Mouse (Mus musculus) liver, embryonic 15.5 days (tissue): ENCODE results near the gene Rom1. TPM values are rescaled to one million over a fixed set of nuclear protein-coding genes. Genes with fewer than 3 reads are reported as not detected.

Experiments used
- ATAC-seq: fragments of 200-750 bp; cut with Nextera tagmentation; 2 replicates; pipeline ENCODE4 v1.8.0; 2017; ENCODE audit warnings: moderate number of reproducible peaks, mild to moderate bottlenecking, moderate library complexity; ENCODE audit not compliant: insufficient read depth
- H3K27ac ChIP-seq: fragments of 300-500 bp; sonication (generic); replicated peaks from 2 replicates; pipeline ENCODE4 v1.5.1; 2015; ENCODE audit warnings: mild to moderate bottlenecking, inconsistent platforms
- H3K27me3 ChIP-seq: fragments of 300-500 bp; sonication (generic); 2 replicates; pipeline ENCODE4 v1.6.1; 2015; ENCODE audit warnings: mild to moderate bottlenecking, inconsistent platforms
- H3K36me3 ChIP-seq: fragments of 300-500 bp; sonication (generic); replicated peaks from 2 replicates; pipeline ENCODE4 v1.6.1; 2015; ENCODE audit warnings: moderate library complexity, mild to moderate bottlenecking, inconsistent platforms
- H3K4me1 ChIP-seq: fragments of 300-500 bp; sonication (generic); replicated peaks from 2 replicates; pipeline ENCODE4 v1.6.1; 2015; ENCODE audit warnings: inconsistent platforms
- H3K4me2 ChIP-seq: fragments of 300-500 bp; sonication (generic); 2 replicates; pipeline ENCODE4 v1.6.1; 2015; ENCODE audit warnings: moderate library complexity, mild to moderate bottlenecking, inconsistent platforms
- H3K4me3 ChIP-seq: fragments of 300-500 bp; sonication (generic); replicated peaks from 2 replicates; pipeline ENCODE4 v1.5.1; 2015; ENCODE audit warnings: mild to moderate bottlenecking, inconsistent platforms
- H3K9ac ChIP-seq: fragments of 300-500 bp; sonication (generic); 2 replicates; pipeline ENCODE4 v1.6.1; 2015; ENCODE audit warnings: moderate library complexity, mild to moderate bottlenecking, inconsistent platforms
- H3K9me3 ChIP-seq: fragments of 300-500 bp; sonication (generic); replicated peaks from 2 replicates; pipeline ENCODE4 v1.6.1; 2016; ENCODE audit warnings: inconsistent platforms
- WGBS: fragments of 180-500 bp; shearing (Covaris S2); methylation state at CpG from one replicate; pipeline ENCODE4 v1.1.7; 2015; ENCODE audit warnings: mixed read lengths; ENCODE audit not compliant: insufficient replicate concordance; 5-methylcytosine and 5-hydroxymethylcytosine counted together
- polyA plus RNA-seq: library from polyadenylated mRNA; unstranded; fragments of >200 nt; fragmentation: Nextera tagmentation; extraction: Ambion mirVana; gene quantifications from 2 replicates; pipeline ENCODE4 v1.2.1, GENCODE M21; 2015

Rom1 gene
- polyA plus RNA-seq, 1 experiment from 2014 or later = 2.8 TPM

DNA sequence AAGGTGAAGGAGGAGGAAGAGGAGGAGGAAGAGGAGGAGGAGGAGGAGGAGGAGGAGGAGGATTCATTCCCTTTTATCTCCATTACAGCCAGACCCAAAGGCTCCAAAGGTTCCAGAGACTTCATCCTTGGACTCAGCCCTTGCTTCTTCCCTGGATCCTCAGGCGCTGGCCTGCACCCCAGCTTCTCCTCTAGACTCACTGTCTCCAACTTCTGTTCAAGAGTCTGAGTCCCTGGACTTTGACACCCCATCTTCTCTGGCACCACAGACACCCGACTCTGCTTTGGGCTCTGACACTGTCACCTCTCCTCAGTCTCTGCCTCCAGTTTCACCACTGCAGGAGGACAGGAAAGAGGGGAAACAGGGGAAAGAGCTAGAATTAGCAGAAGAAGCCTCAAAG, 33.1 kb upstream of the Rom1 start:
- ATAC-seq = no peak
- Histone ChIP-seq H3K9ac (no peak overlapping the region), H3K4me1 (peaks cover 19% of the 10 kb centered on the region), H3K27ac (no peak overlapping the region), H3K9me3 (no peaks in the 10 kb centered on the region), H3K27me3 (no peaks in the 10 kb centered on the region), H3K4me3 (no peak overlapping the region), H3K36me3 (peaks cover 84% of the 10 kb centered on the region), H3K4me2 (no peak overlapping the region)
- 59% methylated on average over 2 of the region's 2 CpGs for WGBS

DNA sequence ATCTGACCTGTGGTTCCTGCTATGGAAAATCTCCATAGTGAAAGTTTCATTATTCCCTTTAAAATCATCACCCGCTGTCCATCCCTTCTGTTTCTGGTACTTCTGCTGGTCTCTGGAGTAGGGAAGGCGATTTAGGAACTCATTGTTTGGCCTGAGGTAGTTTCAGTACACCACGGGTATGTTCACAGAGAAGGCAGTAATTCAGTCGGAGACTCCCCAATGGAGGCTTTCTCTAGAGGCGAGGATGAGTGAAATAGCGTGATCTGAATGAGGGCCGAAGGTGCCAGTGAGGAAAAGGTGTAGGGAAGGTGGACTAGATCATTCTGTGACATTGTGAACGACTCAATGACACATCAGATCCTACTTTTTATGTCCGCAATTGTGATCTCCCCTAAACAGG, 25.0 kb upstream of the Rom1 start:
- H3K27me3 ChIP-seq = no peaks in the 10 kb centered on the region
- peaks cover 72% of the 10 kb centered on the region for H3K36me3 ChIP-seq
- peak overlapping the region; percentile 80 for H3K4me3 ChIP-seq
- WGBS = 1% methylated on average over 9 of the region's 9 CpGs
- no peak for ATAC-seq
- H3K9me3 ChIP-seq = no peaks in the 10 kb centered on the region
- peak overlapping the region; percentile 83 for H3K27ac ChIP-seq
- peak overlapping the region; percentile 90 for H3K4me2 ChIP-seq
- H3K4me1 ChIP-seq = peaks cover 39% of the 10 kb centered on the region
- peak overlapping the region; percentile 65 for H3K9ac ChIP-seq

DNA sequence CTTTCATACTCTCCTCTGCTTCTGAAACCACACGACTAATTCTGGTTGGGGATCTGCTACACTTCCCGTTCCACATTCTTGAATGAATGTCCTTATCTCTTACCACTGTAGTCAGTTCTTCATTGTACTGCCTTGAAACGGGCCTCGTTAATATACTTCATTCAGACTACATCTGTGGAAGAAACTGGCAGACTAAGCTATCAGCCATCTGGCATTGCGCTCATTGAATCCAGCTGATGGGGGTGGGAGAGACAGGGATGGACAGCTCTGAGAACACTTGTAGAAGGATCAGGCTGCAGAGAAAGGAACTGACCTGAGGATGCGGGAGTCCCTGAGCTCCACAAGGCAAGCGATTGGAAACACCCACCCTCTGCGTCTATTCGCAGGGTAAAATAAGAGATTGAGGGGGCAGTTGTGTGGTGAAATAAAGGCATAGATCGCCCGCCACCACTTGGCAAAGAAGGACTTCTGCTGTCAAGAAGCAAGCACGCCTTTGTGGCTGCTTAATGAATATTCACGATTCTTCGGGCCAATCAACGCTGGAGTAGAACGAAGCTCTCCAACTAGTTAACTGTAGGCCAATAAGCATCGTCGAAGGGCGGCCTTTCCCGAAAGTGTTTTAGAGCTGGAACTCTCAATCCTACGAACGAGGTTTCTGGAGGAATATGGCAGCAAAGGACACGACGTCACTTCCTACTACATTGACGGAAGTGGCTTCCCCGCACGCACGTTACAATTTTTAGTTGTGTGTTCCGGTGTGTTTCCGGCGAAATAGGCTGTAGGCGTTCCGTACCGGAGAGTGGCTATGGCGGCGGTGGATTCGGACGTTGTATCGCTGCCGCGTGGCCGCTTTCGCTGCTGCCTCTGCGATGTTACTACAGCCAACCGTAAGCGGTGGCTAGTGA, 24.2 kb upstream of the Rom1 start, which contains the start of gene Tut1:
TSS of gene Tut1 (plus strand) at position 713 of the 905 bp plus-strand sequence.
- H3K9ac ChIP-seq = peak within 1 kb of the TSS; percentile 65
- peaks cover 73% of the 10 kb centered on the region for H3K36me3 ChIP-seq
- no peaks in the 10 kb centered on the region for H3K9me3 ChIP-seq
- under 1% methylated on average over 46 of the region's 46 CpGs for whole genome bisulfite sequencing
- H3K4me3 ChIP-seq = peak within 1 kb of the TSS; percentile 80
- H3K27me3 ChIP-seq = no peaks in the 10 kb centered on the region
- peaks cover 39% of the 10 kb centered on the region for H3K4me1 ChIP-seq
- peak; percentile 90 for ATAC-seq
- peak within 1 kb of the TSS; percentile 90 for H3K4me2 ChIP-seq
- peak within 1 kb of the TSS; percentile 83 for H3K27ac ChIP-seq

DNA sequence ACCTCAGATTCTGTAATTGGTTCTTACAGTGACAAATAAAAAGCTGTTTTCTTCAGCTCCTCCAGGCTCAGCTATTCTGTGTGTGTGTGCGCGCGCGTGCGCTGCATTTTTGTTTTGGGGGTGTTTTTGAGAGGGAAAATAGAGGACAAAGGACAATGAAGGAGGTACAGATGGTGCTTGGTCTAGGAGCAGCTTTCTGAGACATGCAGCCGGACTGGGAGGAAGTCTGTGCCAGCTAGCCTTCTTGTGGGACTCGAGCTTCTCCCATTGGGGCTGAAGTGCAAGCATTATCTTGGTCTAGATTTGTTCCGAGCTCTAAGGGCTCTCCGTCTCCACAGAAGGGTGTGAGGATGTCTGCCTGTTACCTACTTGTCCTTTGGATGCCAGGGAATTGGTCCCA, 23.1 kb upstream of the Rom1 start:
- Histone ChIP-seq H3K4me3 (no peak overlapping the region), H3K27me3 (no peaks in the 10 kb centered on the region), H3K4me2 (peak overlapping the region; percentile 90), H3K36me3 (peaks cover 76% of the 10 kb centered on the region), H3K4me1 (peaks cover 48% of the 10 kb centered on the region), H3K9me3 (no peaks in the 10 kb centered on the region), H3K27ac (peak overlapping the region; percentile 83; the same call in 1 of the 2 replicates), H3K9ac (no peak overlapping the region)
- 82% methylated on average over 9 of the region's 9 CpGs for WGBS
- ATAC-seq = no peak

DNA sequence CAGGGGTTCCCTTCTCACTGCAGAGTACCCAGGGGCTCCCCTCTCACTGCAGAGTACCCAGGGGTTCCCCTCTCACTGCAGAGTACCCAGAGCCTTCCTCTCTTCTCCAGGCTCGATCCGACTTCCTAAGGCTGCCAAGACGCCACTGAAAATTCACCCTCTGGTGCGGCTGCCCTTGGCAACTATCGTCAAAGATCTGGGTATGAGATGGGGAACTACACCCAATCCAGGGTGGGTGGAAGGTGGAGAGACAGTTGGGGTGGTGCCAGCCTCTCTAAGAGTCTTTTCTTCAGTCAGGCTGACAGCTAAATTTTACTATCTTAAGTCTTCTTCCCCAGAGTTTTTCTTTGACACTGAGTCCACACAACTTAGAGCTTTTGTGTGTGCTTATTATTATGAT, 21.0 kb upstream of the Rom1 start:
- Histone ChIP-seq H3K9ac (no peak overlapping the region), H3K36me3 (peaks cover 81% of the 10 kb centered on the region), H3K27ac (no peak overlapping the region), H3K9me3 (no peaks in the 10 kb centered on the region), H3K4me3 (no peak overlapping the region), H3K4me2 (no peak overlapping the region), H3K4me1 (peaks cover 62% of the 10 kb centered on the region), H3K27me3 (no peaks in the 10 kb centered on the region)
- WGBS = 70% methylated on average over 5 of the region's 5 CpGs
- no peak for ATAC-seq

DNA sequence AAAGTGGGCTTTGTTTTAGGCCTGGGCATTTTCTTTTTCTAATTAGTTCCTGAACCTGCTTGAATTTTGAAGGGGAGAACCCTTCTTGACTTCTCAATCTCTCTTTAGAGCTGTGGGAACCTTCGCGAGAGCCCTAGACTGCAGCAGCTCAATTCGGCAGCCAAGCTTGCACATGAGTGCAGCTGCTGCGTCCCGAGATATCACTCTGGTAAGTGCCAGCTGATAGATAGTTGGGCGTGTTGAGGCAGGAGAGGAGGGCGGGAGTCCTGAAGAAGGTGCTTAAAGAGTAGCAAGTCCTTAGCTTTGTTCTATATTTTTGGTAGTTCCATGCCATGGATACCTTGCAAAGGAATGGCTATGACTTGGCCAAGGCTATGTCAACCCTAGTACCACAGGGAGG, 17.8 kb upstream of the Rom1 start:
- peak; percentile 35; the same call in 1 of the 2 replicates for ATAC-seq
- H3K4me1 ChIP-seq = peaks cover 60% of the 10 kb centered on the region
- H3K27ac ChIP-seq = peak overlapping the region; percentile 77

DNA sequence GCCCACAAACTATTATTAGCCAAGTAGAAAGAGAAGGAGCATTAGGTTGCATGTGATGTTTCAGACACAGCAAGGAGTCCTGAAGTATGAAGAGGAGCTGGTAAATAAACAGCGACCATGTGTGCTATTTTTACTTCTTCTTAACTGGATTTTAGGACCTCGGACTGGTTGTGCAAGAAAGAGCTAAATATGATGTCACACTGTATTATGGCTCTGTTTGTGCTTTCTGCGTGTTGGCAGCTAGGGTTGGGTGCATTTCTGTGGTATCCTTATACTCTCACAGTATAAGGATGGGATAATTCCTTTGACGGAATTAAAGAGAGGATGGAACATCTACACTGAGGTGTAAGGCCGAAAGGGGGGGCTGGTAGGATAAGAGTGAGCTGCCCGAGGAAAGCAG, 16.1 kb upstream of the Rom1 start:
- H3K9ac ChIP-seq = no peak overlapping the region; the same call in 1 of the 2 replicates
- peak overlapping the region; percentile 97 for H3K27ac ChIP-seq
- H3K4me3 ChIP-seq = peak overlapping the region; percentile 81
- WGBS = 67% methylated on average over 6 of the region's 6 CpGs
- no peaks in the 10 kb centered on the region for H3K27me3 ChIP-seq
- peaks cover 69% of the 10 kb centered on the region for H3K4me1 ChIP-seq
- no peaks in the 10 kb centered on the region for H3K9me3 ChIP-seq
- no peak for ATAC-seq
- peak overlapping the region; percentile 85 for H3K4me2 ChIP-seq
- peaks cover 69% of the 10 kb centered on the region for H3K36me3 ChIP-seq

More for the DNA sequence above, 17.8 kb upstream of the Rom1 start:
- 32% methylated on average over 7 of the region's 7 CpGs for WGBS
- no peaks in the 10 kb centered on the region for H3K27me3 ChIP-seq
- H3K9ac ChIP-seq = no peak overlapping the region
- H3K4me2 ChIP-seq = peak overlapping the region; percentile 85
- no peaks in the 10 kb centered on the region for H3K9me3 ChIP-seq
- no peak overlapping the region; the same call in 1 of the 2 replicates for H3K4me3 ChIP-seq
- H3K36me3 ChIP-seq = peaks cover 85% of the 10 kb centered on the region

DNA sequence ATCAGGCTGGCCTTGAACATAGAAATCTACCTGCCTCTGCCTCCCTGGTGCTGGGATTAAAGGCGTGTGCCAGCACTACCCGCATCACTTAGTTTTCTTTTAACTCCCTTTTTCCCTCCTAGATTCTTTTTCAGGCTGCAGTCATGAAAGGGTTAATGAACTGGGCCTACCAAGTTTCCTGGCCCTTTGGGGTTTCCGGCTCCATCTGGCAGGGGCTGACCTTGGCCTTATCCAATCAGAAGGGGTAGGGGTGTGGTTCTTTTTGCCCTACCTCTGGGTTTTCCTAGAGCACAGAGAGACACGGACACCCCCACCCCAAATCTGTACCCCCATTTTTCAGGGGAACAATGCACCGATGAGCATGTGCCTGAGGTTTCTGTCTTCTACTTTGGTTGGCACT, 15.6 kb upstream of the Rom1 start:
- H3K9me3 ChIP-seq = no peaks in the 10 kb centered on the region
- peaks cover 66% of the 10 kb centered on the region for H3K36me3 ChIP-seq
- H3K9ac ChIP-seq = no peak overlapping the region; the same call in 1 of the 2 replicates

DNA sequence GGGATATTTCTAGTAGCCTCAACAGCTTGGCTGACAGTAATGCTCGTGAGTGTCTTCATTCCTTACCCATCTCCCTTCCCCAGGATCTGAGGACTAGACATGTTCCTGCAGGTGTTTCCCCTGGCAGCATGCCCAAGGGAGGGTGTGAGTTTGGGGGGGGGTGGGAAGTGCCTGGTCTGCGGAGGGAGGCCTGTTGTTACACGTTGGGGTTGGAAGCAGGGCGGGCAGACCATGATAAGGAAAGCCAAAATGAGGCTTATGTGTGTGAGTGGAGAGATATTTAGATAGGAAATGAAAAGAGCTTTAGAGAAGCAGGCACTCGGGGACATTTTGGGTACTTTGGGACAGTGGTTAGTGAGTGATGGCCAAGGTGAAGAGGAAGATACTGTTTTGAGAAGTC, 14.9 kb upstream of the Rom1 start:
- H3K27me3 ChIP-seq = no peaks in the 10 kb centered on the region
- H3K4me3 ChIP-seq = peak overlapping the region; percentile 81
- peak overlapping the region; percentile 85 for H3K4me2 ChIP-seq
- peak overlapping the region; percentile 97 for H3K27ac ChIP-seq
- ATAC-seq = peak; percentile 23; the same call in 1 of the 2 replicates
- H3K9me3 ChIP-seq = no peaks in the 10 kb centered on the region
- H3K4me1 ChIP-seq = peaks cover 73% of the 10 kb centered on the region
- H3K9ac ChIP-seq = peak overlapping the region; percentile 97
- 10% methylated on average over 5 of the region's 5 CpGs for WGBS
- H3K36me3 ChIP-seq = peaks cover 66% of the 10 kb centered on the region

More for the DNA sequence above, 15.6 kb upstream of the Rom1 start:
- Histone ChIP-seq H3K27ac (peak overlapping the region; percentile 97), H3K4me2 (peak overlapping the region; percentile 85), H3K4me3 (peak overlapping the region; percentile 81), H3K4me1 (peaks cover 71% of the 10 kb centered on the region), H3K27me3 (no peaks in the 10 kb centered on the region)
- ATAC-seq = no peak
- 10% methylated on average over 5 of the region's 5 CpGs for WGBS

DNA sequence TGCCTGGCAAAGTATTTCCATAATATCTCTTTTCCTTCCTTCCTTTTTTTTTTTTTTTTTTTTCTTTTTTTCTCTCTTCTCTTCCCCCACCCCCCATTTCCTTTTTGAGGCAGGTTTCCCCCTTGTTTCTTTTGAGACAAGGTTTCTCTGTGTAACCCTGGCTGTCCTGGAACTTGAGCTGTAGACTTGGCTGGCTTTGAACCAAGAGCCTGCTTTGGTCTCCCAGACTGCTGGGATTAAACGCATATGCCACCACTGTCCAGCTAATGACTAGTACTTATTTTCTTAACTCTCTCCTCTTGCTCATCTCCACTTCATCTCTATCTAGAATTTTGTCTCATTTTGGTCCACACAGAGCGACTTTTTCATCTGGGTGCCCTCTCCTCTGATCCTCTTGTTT, 13.9 kb upstream of the Rom1 start:
- Histone ChIP-seq H3K4me3 (peak overlapping the region; percentile 81), H3K4me2 (peak overlapping the region; percentile 85), H3K9me3 (no peaks in the 10 kb centered on the region), H3K9ac (peak overlapping the region; percentile 97), H3K4me1 (peaks cover 79% of the 10 kb centered on the region), H3K27ac (peak overlapping the region; percentile 97), H3K36me3 (peaks cover 65% of the 10 kb centered on the region), H3K27me3 (no peaks in the 10 kb centered on the region)
- WGBS = 28% methylated on average over 2 of the region's 2 CpGs
- no peak for ATAC-seq

DNA sequence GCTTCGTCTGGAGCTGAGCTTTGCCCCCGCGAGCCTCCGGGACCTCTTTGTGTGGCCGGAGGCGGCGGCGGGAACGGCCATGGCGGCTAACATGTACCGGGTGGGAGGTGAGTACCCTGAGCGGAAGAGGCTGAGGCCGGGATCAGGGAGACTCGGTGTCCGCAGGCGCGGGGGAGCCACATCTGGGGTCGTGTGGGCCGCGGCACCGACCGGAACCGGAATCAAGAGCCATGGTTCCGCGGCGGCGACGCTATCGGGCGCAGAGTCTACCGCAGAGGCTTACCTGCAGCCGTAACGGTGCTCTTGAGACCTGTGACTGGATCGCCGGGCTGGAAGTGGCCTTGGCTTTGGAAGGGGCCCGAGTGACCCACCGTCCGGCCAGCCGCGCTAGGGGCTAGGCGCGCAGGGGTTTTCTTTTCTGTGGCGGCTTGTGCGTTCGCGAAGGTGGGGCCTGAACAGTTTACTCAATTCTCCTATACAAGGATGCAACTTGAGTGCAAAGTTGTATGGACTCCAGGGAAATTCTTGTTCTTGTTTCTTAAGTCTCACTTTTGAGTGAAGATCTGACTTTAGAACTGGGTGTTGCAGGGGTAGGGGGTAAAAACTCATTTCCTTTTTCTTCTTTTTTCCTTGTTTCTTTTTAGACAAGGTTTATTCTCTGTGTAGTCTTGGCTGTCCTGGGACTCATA, 13.3 kb upstream of the Rom1 start:
- peak overlapping the region; percentile 85 for H3K4me2 ChIP-seq
- peak; percentile 36 for ATAC-seq
- H3K36me3 ChIP-seq = peaks cover 63% of the 10 kb centered on the region
- peak overlapping the region; percentile 97 for H3K27ac ChIP-seq
- peak overlapping the region; percentile 81 for H3K4me3 ChIP-seq
- H3K9ac ChIP-seq = peak overlapping the region; percentile 97
- under 1% methylated on average over 46 of the region's 46 CpGs for WGBS
- peaks cover 73% of the 10 kb centered on the region for H3K4me1 ChIP-seq
- H3K9me3 ChIP-seq = no peaks in the 10 kb centered on the region
- H3K27me3 ChIP-seq = no peaks in the 10 kb centered on the region
